Mouse (Mus musculus): ENCODE results near the gene Fhit. TPM values are rescaled to one million over a fixed set of nuclear protein-coding genes. Genes with fewer than 3 reads are reported as not detected.

Gene Fhit
- polyA plus RNA-seq, 1 experiment from 2014 or later = 6.8 TPM

DNA sequence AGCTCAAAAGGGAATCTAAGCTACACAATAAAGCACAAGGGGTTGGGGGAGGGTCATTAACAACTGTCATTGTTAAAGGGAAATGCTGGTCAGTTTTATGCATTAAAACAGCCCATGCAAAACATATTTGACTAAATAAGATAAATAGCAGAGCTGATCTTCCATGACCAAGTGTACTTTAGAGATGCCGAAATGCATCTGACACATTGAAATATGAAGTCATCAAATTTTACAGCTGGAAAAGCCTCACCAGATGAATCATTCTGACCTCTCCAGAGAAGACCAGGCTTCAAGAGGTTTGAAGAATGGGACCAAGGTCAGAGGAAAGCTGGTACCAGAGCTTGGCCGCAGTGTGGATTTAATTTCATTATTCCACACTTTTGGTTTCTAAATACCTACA lies 990.1 kb downstream of the Fhit start:
- H3K36me3 ChIP-seq = no peaks in the 10 kb centered on the region
- WGBS = 85% methylated on average over 2 of the region's 2 CpGs

DNA sequence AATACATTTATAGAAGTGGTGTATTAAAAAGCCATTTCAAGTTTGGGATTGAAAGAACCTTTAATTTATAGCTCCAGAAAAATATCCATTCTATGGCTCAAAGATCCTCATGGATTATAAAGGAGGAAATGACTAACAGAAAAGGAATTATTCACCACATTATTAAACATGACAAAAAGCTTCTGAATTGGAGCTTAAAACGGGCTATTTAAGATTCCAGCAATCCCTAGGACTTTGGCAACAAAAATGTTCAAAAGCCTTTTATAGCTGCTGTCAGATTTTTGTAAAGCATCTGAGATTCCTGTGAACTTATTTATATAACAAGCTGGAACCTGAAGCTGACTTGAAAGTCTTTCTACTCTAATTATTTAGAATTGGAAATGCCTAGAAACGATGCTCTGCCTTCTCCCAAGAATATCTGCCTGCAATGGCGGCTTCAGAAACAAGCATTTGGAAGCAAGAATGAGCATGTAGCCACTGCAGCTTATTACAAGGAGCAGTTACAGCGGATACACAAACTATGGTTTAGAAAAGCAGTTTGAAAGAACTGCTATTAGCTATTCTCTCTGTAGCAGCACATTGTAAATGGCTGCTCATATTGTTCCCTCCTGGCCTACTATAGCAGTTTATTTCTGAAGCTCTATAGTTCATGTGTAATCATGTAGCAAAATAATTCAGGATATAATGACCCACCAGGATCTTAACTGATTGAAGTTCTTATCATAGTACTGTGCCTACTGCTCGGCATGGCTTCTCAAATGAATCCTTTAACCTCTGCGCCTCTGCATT lies 995.0 kb downstream of the Fhit start:
- no peaks in the 10 kb centered on the region for H3K36me3 ChIP-seq
- no peaks in the 10 kb centered on the region for H3K27me3 ChIP-seq
- H3K4me3 ChIP-seq = no peak overlapping the region
- no peak overlapping the region for H3K4me2 ChIP-seq
- 60% methylated on average over 6 of the region's 6 CpGs for WGBS
- no peaks in the 10 kb centered on the region for H3K4me1 ChIP-seq
- no peaks in the 10 kb centered on the region for H3K9me3 ChIP-seq
- H3K27ac ChIP-seq = no peak overlapping the region
- H3K9ac ChIP-seq = no peak overlapping the region
- no peak for ATAC-seq (ENCODE audit: insufficient number of reproducible peaks, insufficient read depth, low FRiP score, low TSS enrichment, low read depth)

More for the DNA sequence above, 990.1 kb downstream of the Fhit start:
- Histone ChIP-seq H3K27me3 (no peaks in the 10 kb centered on the region), H3K4me3 (no peak overlapping the region), H3K4me1 (no peaks in the 10 kb centered on the region), H3K9ac (no peak overlapping the region), H3K4me2 (no peak overlapping the region), H3K9me3 (no peaks in the 10 kb centered on the region), H3K27ac (no peak overlapping the region)
- no peak for ATAC-seq (ENCODE audit: insufficient number of reproducible peaks, insufficient read depth, low FRiP score, low TSS enrichment, low read depth)

DNA sequence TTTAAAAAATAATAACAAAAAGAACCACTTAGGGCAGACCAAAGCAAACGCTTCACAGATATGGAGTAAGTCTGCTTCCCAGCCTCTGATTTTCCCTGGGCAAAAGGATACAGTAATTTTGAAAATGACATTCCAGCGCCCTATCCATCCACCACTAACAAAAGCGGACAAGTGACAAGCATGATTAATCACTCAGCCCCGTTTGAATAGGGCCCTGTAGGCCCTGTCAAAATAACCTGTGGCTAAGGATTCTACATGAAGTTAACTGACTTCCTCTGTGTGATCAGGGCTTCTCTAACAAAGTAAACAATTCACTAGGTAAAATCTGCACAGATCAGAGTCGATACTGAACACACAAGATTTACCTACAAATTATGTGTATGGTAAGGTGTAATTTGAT lies 1012.0 kb downstream of the Fhit start:
- Histone ChIP-seq H3K27me3 (no peaks in the 10 kb centered on the region), H3K4me2 (no peak overlapping the region), H3K4me1 (no peaks in the 10 kb centered on the region), H3K9ac (no peak overlapping the region), H3K4me3 (no peak overlapping the region), H3K27ac (no peak overlapping the region), H3K9me3 (no peaks in the 10 kb centered on the region), H3K36me3 (no peaks in the 10 kb centered on the region)
- no peak for ATAC-seq (ENCODE audit: insufficient number of reproducible peaks, insufficient read depth, low FRiP score, low TSS enrichment, low read depth)
- 27% methylated on average over 5 of the region's 5 CpGs for WGBS

DNA sequence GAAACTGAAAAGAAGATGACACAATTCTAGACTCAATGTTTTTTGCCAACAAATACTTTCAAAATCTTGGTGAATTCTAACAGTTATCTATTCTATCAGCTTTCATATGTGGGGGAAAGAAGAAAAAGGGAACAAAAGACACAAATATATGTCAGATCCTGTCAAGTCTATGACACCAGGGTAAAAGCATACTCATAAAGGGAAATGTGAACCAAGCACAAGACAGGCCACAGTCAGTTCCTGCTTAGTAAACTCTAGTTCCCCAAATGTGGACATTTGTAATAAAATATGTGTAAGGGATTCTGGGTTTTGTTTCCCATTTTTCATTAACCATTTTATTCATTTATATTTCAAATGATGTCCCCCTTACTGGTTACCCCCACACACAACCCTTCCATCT lies 1022.5 kb downstream of the Fhit start:
- Histone ChIP-seq H3K36me3 (no peaks in the 10 kb centered on the region), H3K27ac (no peak overlapping the region), H3K9ac (no peak overlapping the region), H3K4me3 (no peak overlapping the region), H3K4me2 (no peak overlapping the region), H3K27me3 (no peaks in the 10 kb centered on the region), H3K9me3 (no peaks in the 10 kb centered on the region), H3K4me1 (no peaks in the 10 kb centered on the region)
- ATAC-seq (ENCODE audit: insufficient number of reproducible peaks, insufficient read depth, low FRiP score, low TSS enrichment, low read depth) = no peak

DNA sequence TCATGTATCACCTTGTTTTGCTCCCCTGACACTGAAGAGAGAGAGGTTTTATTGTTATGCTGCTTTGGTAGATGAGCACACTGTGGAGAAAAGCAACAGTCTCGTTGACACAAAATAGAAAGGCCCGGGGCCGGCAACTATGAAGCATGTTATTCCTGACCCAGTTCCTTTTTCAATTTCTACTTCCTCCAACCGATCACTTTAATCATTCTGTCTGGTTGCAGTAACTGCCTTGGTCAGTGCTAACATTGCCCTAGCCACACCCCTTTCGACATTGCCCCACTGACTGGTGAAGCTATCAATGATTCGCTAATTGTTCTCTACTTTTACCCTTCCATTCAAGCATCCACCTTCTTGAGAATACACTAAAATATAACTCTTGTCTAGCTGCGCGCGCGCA lies 1028.0 kb downstream of the Fhit start:
- Histone ChIP-seq H3K27ac (no peak overlapping the region), H3K9ac (no peak overlapping the region), H3K36me3 (no peaks in the 10 kb centered on the region), H3K4me2 (no peak overlapping the region), H3K4me3 (no peak overlapping the region), H3K4me1 (no peaks in the 10 kb centered on the region), H3K27me3 (no peaks in the 10 kb centered on the region), H3K9me3 (no peaks in the 10 kb centered on the region)
- ATAC-seq (ENCODE audit: insufficient number of reproducible peaks, insufficient read depth, low FRiP score, low TSS enrichment, low read depth) = no peak
- WGBS = 82% methylated on average over 10 of the region's 10 CpGs

DNA sequence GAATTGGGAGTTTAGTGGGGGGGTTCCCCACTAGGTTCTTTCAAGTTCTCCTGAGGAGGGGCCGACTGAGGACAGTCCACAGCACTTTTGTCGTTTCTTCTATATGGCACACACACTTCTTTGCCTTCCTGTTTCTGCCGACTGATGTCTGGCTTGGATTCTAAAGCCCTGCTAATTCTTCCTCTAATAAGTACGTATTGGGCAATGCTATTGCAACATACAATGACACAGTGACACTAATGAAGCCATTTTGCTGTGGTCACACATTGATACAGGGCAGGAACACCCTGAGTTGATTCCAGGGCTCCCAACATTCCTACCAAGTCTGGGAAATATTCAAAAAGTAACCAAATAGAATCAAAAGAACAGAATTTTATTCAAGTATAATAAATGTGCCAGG lies 1032.2 kb downstream of the Fhit start:
- H3K27me3 ChIP-seq = no peaks in the 10 kb centered on the region
- H3K36me3 ChIP-seq = no peaks in the 10 kb centered on the region
- H3K4me1 ChIP-seq = no peaks in the 10 kb centered on the region
- WGBS = 87% methylated on average over 4 of the region's 4 CpGs
- no peak overlapping the region for H3K4me2 ChIP-seq
- no peak overlapping the region for H3K9ac ChIP-seq
- no peak for ATAC-seq (ENCODE audit: insufficient number of reproducible peaks, insufficient read depth, low FRiP score, low TSS enrichment, low read depth)
- no peaks in the 10 kb centered on the region for H3K9me3 ChIP-seq
- no peak overlapping the region for H3K4me3 ChIP-seq
- H3K27ac ChIP-seq = no peak overlapping the region

DNA sequence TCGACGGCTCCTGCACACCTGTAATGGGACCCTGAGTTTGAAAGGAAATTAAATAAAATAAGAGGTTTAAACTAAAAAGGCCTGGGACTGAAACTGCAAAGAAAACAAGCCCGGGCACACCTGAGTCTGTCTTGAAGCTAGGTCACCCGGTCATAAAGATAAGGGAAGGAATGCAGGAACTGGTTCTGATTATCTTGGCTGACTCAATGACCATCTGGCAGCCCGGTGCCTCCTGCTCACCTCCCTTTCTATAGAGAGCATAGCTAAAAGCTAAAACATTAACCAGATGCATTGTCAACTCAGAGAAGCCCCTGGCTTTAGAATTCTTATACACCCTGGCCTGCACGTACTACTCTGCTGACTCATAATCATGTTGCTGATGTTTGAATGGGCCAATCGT lies 1032.7 kb downstream of the Fhit start:
- Histone ChIP-seq H3K4me3 (no peak overlapping the region), H3K9me3 (no peaks in the 10 kb centered on the region), H3K27ac (no peak overlapping the region), H3K36me3 (no peaks in the 10 kb centered on the region), H3K4me1 (no peaks in the 10 kb centered on the region), H3K9ac (no peak overlapping the region), H3K27me3 (no peaks in the 10 kb centered on the region), H3K4me2 (no peak overlapping the region)
- ATAC-seq (ENCODE audit: insufficient number of reproducible peaks, insufficient read depth, low FRiP score, low TSS enrichment, low read depth) = no peak
- WGBS = 68% methylated on average over 7 of the region's 7 CpGs

DNA sequence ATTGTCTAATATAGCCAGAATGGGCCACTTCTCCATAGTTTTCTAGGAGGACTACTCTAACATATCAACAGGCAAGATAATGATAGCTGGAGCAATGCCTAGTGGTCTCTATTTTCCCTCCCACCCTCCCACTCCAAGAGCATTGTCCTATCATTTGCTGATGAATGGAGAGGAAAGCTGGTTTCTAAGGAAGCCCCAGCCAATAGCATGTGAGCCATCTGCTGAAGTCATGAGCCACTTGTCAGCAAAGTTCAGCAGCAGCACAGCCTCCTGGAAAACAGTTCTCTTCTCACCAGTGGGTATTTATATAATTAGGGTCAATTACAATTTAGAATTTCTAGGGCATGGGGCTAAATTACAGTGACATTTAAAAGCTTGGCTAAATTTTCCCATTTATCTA lies 1035.3 kb downstream of the Fhit start:
- Histone ChIP-seq H3K4me3 (no peak overlapping the region), H3K27me3 (no peaks in the 10 kb centered on the region), H3K9me3 (no peaks in the 10 kb centered on the region), H3K27ac (no peak overlapping the region), H3K36me3 (no peaks in the 10 kb centered on the region), H3K4me1 (no peaks in the 10 kb centered on the region), H3K9ac (no peak overlapping the region), H3K4me2 (no peak overlapping the region)
- ATAC-seq (ENCODE audit: insufficient number of reproducible peaks, insufficient read depth, low FRiP score, low TSS enrichment, low read depth) = no peak

DNA sequence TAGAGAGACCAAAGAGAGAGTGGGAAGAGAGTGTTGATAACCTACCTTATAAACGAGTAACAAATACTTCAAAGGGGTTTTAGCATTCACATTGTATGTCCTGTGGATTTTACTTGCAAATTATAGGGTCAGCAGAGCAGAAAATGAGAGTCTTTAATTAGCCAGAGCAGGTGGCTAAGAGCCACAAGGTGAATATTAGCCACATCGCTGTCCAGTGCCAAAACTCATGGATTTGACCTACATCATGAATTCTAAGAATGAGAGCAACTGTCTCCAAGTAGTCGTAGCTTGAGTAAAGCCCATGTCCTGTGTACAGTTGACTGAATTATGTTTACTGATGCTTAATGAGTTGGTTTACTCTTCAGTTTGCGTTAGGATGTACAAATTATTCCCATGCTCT lies 1039.7 kb downstream of the Fhit start:
- H3K27ac ChIP-seq = no peak overlapping the region
- no peaks in the 10 kb centered on the region for H3K27me3 ChIP-seq
- no peak overlapping the region for H3K4me2 ChIP-seq
- H3K36me3 ChIP-seq = no peaks in the 10 kb centered on the region
- H3K9ac ChIP-seq = no peak overlapping the region
- WGBS = 77% methylated on average over 4 of the region's 4 CpGs
- H3K4me1 ChIP-seq = no peaks in the 10 kb centered on the region
- H3K9me3 ChIP-seq = no peaks in the 10 kb centered on the region
- no peak for ATAC-seq (ENCODE audit: insufficient number of reproducible peaks, insufficient read depth, low FRiP score, low TSS enrichment, low read depth)
- H3K4me3 ChIP-seq = no peak overlapping the region

DNA sequence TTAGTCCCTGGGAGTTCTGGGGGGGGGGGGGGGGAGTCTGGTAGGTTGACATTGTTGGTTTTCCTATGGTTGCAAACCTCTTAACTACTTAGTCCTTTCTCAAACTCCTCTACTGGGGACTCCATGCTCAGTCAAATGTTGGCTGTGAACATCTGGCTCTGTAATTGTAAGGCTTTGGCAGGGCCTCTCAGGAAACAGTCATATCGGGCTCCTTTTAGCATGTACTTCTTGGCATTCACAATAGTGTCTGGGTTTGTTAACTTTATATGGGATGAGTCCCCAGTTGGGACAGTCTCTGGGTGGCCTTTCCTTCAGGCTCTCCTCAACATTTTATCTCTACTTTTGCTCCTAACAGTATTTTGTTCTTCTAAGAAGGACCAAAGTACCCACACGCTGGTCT lies 1065.6 kb downstream of the Fhit start:
- Histone ChIP-seq H3K27me3 (no peaks in the 10 kb centered on the region), H3K9ac (no peak overlapping the region), H3K4me2 (no peak overlapping the region), H3K4me3 (no peak overlapping the region), H3K4me1 (no peaks in the 10 kb centered on the region), H3K36me3 (no peaks in the 10 kb centered on the region), H3K9me3 (no peaks in the 10 kb centered on the region), H3K27ac (no peak overlapping the region)
- 94% methylated on average over 2 of the region's 2 CpGs for WGBS
- ATAC-seq (ENCODE audit: insufficient number of reproducible peaks, insufficient read depth, low FRiP score, low TSS enrichment, low read depth) = no peak

DNA sequence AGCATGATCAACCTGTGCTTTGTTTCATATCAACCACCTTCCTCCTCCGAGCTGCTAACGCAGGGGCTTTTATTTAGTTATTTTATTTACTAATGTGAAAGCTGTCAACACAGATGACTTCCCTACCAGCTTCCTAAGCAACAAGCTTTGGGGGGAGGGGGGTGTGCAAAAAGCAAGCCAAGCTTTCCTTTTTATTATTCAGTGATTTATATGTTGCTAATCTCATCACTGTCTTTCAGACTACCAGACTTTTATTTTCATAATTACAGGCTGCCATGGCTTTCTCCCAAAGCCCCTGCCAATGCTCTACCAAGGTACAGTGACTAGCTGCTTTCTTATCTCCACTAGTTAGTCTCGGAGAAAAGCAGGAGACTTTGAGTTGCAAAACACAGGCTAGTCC lies 1082.8 kb downstream of the Fhit start:
- Histone ChIP-seq H3K9me3 (no peaks in the 10 kb centered on the region), H3K27me3 (no peaks in the 10 kb centered on the region), H3K4me1 (no peaks in the 10 kb centered on the region), H3K9ac (no peak overlapping the region), H3K27ac (no peak overlapping the region), H3K4me3 (no peak overlapping the region), H3K36me3 (no peaks in the 10 kb centered on the region), H3K4me2 (no peak overlapping the region)
- 79% methylated on average over 3 of the region's 3 CpGs for WGBS
- ATAC-seq (ENCODE audit: insufficient number of reproducible peaks, insufficient read depth, low FRiP score, low TSS enrichment, low read depth) = no peak

DNA sequence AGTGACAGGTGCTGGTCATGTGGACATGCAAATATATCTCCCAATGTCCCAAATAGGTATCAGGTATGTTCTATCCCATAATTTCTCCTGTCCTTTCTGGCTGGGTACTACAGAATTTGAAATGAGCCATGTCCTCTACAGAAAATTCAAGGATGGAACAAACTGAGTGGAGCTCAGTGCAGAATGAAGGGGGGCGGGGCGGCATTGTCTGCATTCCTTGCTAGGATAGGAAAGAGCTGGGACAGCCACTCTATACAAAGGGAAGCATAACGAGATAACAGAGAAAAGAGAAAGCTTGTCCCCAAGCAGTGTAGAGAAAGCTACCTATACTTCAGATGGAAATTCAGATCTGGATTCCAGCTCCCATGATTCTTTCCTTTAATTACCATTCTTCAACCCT lies 1111.9 kb downstream of the Fhit start:
- Histone ChIP-seq H3K9me3 (no peaks in the 10 kb centered on the region), H3K27me3 (no peaks in the 10 kb centered on the region), H3K27ac (no peak overlapping the region), H3K9ac (no peak overlapping the region), H3K4me2 (no peak overlapping the region), H3K4me1 (peaks cover 7% of the 10 kb centered on the region), H3K4me3 (no peak overlapping the region), H3K36me3 (no peaks in the 10 kb centered on the region)
- WGBS = 87% methylated on average over 3 of the region's 3 CpGs
- ATAC-seq (ENCODE audit: insufficient number of reproducible peaks, insufficient read depth, low FRiP score, low TSS enrichment, low read depth) = no peak

Measured in embryonic facial prominence, embryonic 13.5 days (tissue).